Mouse (Mus musculus): ENCODE measurements around the gene Gatad2a. TPM values are rescaled to one million over a fixed set of nuclear protein-coding genes. Genes with fewer than 3 reads are reported as not detected.

Gatad2a gene
- 11.2 and 16.8 TPM in 2 replicates for total RNA-seq (2014; rRNA removed)
- 35.0 and 35.5 TPM in 2 replicates for polyA plus RNA-seq (2012; rRNA removed)

DNA sequence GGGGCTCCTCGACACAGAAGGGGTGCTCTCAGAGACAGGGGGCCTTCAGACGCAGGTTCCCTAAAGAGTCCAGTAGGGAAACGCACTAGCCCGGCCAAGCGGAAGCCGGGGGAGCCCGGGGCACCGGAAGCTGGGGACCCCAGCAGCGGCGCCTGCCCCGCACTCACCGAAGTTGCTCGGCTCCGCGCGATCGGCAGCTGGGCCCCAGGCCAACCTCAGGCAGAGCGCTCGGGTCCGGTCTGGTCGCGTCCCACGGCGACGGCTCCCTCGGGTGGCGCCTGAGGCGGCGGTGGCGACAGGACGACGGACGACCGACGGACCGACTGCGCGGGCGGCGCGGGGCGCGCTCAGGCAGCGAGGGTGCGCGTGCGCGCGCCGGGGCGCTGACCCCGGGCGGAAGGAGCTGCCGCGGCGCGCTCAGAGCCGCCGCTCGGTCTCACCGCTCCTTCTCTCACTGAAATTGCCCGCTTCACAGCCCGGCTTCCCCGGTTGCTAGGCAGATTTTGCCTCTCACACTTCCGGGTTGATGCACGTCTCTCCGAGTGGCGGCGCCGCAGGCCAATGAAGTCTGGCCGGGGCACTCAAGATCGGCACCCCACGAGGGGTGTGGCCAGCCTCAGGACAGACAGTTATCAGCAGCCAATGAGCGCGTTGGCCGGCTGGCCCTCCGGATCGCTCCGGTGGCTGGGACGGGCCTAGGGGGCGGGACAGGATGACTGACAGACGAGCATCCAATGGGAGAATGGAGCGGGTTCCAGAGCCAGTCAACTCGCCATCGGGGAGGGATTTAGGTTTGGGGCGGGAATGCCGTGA, at the start of gene Gatad2a:
Gene Gatad2a, minus strand, starts transcription at position 609 of the 813 bp plus-strand sequence.
- Histone ChIP-seq H3K79me2 (ENCODE audit: control insufficient read depth, insufficient read depth, low read length) (peaks cover 15% of the 10 kb centered on the region; the same call in 1 of the 2 replicates), H3K27ac (replicated peaks; ENCODE audit: insufficient read depth, low read depth, low read length) (peak within 1 kb of the TSS; percentile 81), H3K9ac (ENCODE audit: low read depth, low read length) (peak within 1 kb of the TSS; percentile 96), H3K4me1 (ENCODE audit: control insufficient read depth, insufficient read depth, low read length) (peaks cover 5% of the 10 kb centered on the region; the same call in 1 of the 2 replicates), H3K36me3 (ENCODE audit: control insufficient read depth, insufficient read depth, low read length) (no peaks in the 10 kb centered on the region), H3K4me3 (ENCODE audit: insufficient read depth, low read depth, low read length) (peak within 1 kb of the TSS; percentile 85), H3K27me3 (ENCODE audit: control insufficient read depth, insufficient read depth, low read length) (no peaks in the 10 kb centered on the region)
- TF ChIP-seq POLR2A (IDR thresholded peaks at IDR 0.05; ENCODE audit: extremely low read depth, insufficient read depth, low read length) (peak; percentile 42; the same call in 1 of the 2 replicates), CTCF (IDR thresholded peaks at IDR 0.05; ENCODE audit: low read depth, low read length) (no peak)
- WGBS, result under 1% methylated on average over 84 of the region's 87 CpGs
- peak; percentile 99 for DNase-seq (ENCODE audit: extremely low read depth, low read depth, low spot score)

DNA sequence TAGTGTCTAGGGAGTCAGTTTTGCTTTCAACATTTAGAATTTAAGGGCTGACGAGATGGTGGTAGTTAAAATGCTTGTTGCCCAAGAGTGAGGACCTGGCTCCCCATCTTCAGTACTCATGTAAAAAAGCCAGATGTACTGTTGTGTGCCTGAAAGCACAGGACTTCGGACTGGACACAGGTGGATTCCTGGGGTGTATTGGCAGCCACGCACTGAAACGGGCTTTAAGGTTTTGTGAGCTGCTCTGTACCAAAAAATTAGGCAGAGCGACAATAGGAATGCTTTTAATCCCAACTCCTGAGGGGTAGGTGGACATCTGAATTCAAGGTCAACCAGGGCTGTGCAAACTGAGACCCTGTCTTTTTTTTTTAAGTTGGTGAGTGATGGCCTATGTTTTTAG, 47.8 kb upstream of the Gatad2a start:
- peaks cover 8% of the 10 kb centered on the region; the same call in 1 of the 2 replicates for H3K36me3 ChIP-seq (ENCODE audit: control insufficient read depth, insufficient read depth, low read length)
- 60% methylated on average over 5 of the region's 5 CpGs for WGBS
- no peak overlapping the region for H3K4me3 ChIP-seq (ENCODE audit: insufficient read depth, low read depth, low read length)
- no peak for DNase-seq (ENCODE audit: extremely low read depth, low read depth, low spot score)
- peaks cover 13% of the 10 kb centered on the region for H3K4me1 ChIP-seq (ENCODE audit: control insufficient read depth, insufficient read depth, low read length)
- H3K79me2 ChIP-seq (ENCODE audit: control insufficient read depth, insufficient read depth, low read length), result peaks cover 55% of the 10 kb centered on the region
- H3K9ac ChIP-seq (ENCODE audit: low read depth, low read length), result no peak overlapping the region
- no peaks in the 10 kb centered on the region for H3K27me3 ChIP-seq (ENCODE audit: control insufficient read depth, insufficient read depth, low read length)
- TF ChIP-seq CTCF (IDR thresholded peaks at IDR 0.05; ENCODE audit: low read depth, low read length) (no peak), POLR2A (IDR thresholded peaks at IDR 0.05; ENCODE audit: extremely low read depth, insufficient read depth, low read length) (no peak)
- H3K27ac ChIP-seq (replicated peaks; ENCODE audit: insufficient read depth, low read depth, low read length), result no peak overlapping the region

- DNase-seq (ENCODE audit: extremely low read depth, low read depth, low spot score), result peak; percentile 89
- Histone ChIP-seq H3K4me1 (ENCODE audit: control insufficient read depth, insufficient read depth, low read length) (peaks cover 13% of the 10 kb centered on the region), H3K79me2 (ENCODE audit: control insufficient read depth, insufficient read depth, low read length) (peaks cover 58% of the 10 kb centered on the region), H3K27me3 (ENCODE audit: control insufficient read depth, insufficient read depth, low read length) (no peaks in the 10 kb centered on the region), H3K27ac (replicated peaks; ENCODE audit: insufficient read depth, low read depth, low read length) (peak within 1 kb of the TSS; percentile 95), H3K36me3 (ENCODE audit: control insufficient read depth, insufficient read depth, low read length) (no peaks in the 10 kb centered on the region), H3K4me3 (ENCODE audit: insufficient read depth, low read depth, low read length) (peak within 1 kb of the TSS; percentile 91), H3K9ac (ENCODE audit: low read depth, low read length) (peak within 1 kb of the TSS; percentile 93)
- under 1% methylated on average over 65 of the region's 65 CpGs for WGBS
- TF ChIP-seq POLR2A (IDR thresholded peaks at IDR 0.05; ENCODE audit: extremely low read depth, insufficient read depth, low read length), result peak; percentile 85; the same call in 1 of the 2 replicates
- TF ChIP-seq CTCF (IDR thresholded peaks at IDR 0.05; ENCODE audit: low read depth, low read length), result no peak
Measured at GRCm38 (mm10) chr8:70042583-70043455, 46.6 kb upstream of the Gatad2a start, which contains the start of the genes Mau2 and Sugp1. Gene Mau2 (minus strand): TSS chr8:70042734. Gene Sugp1 (plus strand): TSS chr8:70042813.

GRCm38 (mm10) chr8:70041885-70042546, 45.8 kb upstream of the Gatad2a start:
- H3K27ac ChIP-seq (replicated peaks; ENCODE audit: insufficient read depth, low read depth, low read length), result peak overlapping the region; percentile 48
- peak overlapping the region; percentile 91 for H3K4me3 ChIP-seq (ENCODE audit: insufficient read depth, low read depth, low read length)
- H3K4me1 ChIP-seq (ENCODE audit: control insufficient read depth, insufficient read depth, low read length), result peaks cover 13% of the 10 kb centered on the region
- peak overlapping the region; percentile 93 for H3K9ac ChIP-seq (ENCODE audit: low read depth, low read length)
- H3K79me2 ChIP-seq (ENCODE audit: control insufficient read depth, insufficient read depth, low read length), result peaks cover 60% of the 10 kb centered on the region
- no peaks in the 10 kb centered on the region for H3K36me3 ChIP-seq (ENCODE audit: control insufficient read depth, insufficient read depth, low read length)
- 1% methylated on average over 47 of the region's 47 CpGs for WGBS
- no peaks in the 10 kb centered on the region for H3K27me3 ChIP-seq (ENCODE audit: control insufficient read depth, insufficient read depth, low read length)
- DNase-seq (ENCODE audit: extremely low read depth, low read depth, low spot score), result no peak
- TF ChIP-seq CTCF (IDR thresholded peaks at IDR 0.05; ENCODE audit: low read depth, low read length) (no peak), POLR2A (IDR thresholded peaks at IDR 0.05; ENCODE audit: extremely low read depth, insufficient read depth, low read length) (no peak)

- no peak for DNase-seq (ENCODE audit: extremely low read depth, low read depth, low spot score)
- no peaks in the 10 kb centered on the region for H3K27me3 ChIP-seq (ENCODE audit: control insufficient read depth, insufficient read depth, low read length)
- WGBS, result 93% methylated on average over 1 of the region's 1 CpGs
- H3K36me3 ChIP-seq (ENCODE audit: control insufficient read depth, insufficient read depth, low read length), result no peaks in the 10 kb centered on the region
- H3K9ac ChIP-seq (ENCODE audit: low read depth, low read length), result no peak overlapping the region
- TF ChIP-seq POLR2A (IDR thresholded peaks at IDR 0.05; ENCODE audit: extremely low read depth, insufficient read depth, low read length) (no peak), CTCF (IDR thresholded peaks at IDR 0.05; ENCODE audit: low read depth, low read length) (no peak)
- H3K4me1 ChIP-seq (ENCODE audit: control insufficient read depth, insufficient read depth, low read length), result peaks cover 12% of the 10 kb centered on the region
- H3K4me3 ChIP-seq (ENCODE audit: insufficient read depth, low read depth, low read length), result no peak overlapping the region
- H3K79me2 ChIP-seq (ENCODE audit: control insufficient read depth, insufficient read depth, low read length), result peaks cover 57% of the 10 kb centered on the region
- H3K27ac ChIP-seq (replicated peaks; ENCODE audit: insufficient read depth, low read depth, low read length), result no peak overlapping the region
Measured at GRCm38 (mm10) chr8:70037994-70038393, 41.8 kb upstream of the Gatad2a start.
